Mouse (Mus musculus): ENCODE data around the gene Olfr1427.
"Not testable (repeated sequence)": the region's sequence is repeated elsewhere in the genome, so short reads cannot be mapped to it uniquely, and the experiment has no call there.

The Olfr1427 gene

GRCm38 (mm10) chr19:12103234-12103633 lies at the start of gene Olfr1427:
TSS of gene Olfr1427 (minus strand) at chr19:12103334.
- no peak for DNase-seq (ENCODE audit: low read depth, low spot score)

- DNase-seq (ENCODE audit: low read depth, low spot score), result no peak
Measured at GRCm38 (mm10) chr19:12145452-12145851, 42.3 kb upstream of the Olfr1427 start.

- no peak for DNase-seq (ENCODE audit: low read depth, low spot score)
Measured at GRCm38 (mm10) chr19:12143356-12143755, 40.2 kb upstream of the Olfr1427 start.

- DNase-seq (ENCODE audit: low read depth, low spot score), result no peak
Measured at GRCm38 (mm10) chr19:12134289-12134688, 31.2 kb upstream of the Olfr1427 start.

- no peak for DNase-seq (ENCODE audit: low read depth, low spot score)
Measured at GRCm38 (mm10) chr19:12123103-12123502, 20.0 kb upstream of the Olfr1427 start, which contains the start of gene Olfr76. TSS of gene Olfr76 (minus strand) at chr19:12123203.

GRCm38 (mm10) chr19:12116464-12116863 lies 13.3 kb upstream of the Olfr1427 start:
- DNase-seq (ENCODE audit: low read depth, low spot score), result no peak

- no peak for DNase-seq (ENCODE audit: low read depth, low spot score)
Measured at GRCm38 (mm10) chr19:12115797-12116196, 12.7 kb upstream of the Olfr1427 start, which contains the start of gene Olfr1428. TSS of gene Olfr1428 (minus strand) at chr19:12115897.

GRCm38 (mm10) chr19:12113807-12114206 lies 10.7 kb upstream of the Olfr1427 start:
- no peak for DNase-seq (ENCODE audit: low read depth, low spot score)

GRCm38 (mm10) chr19:12104541-12104940 lies 1.4 kb upstream of the Olfr1427 start:
- no peak for DNase-seq (ENCODE audit: low read depth, low spot score)

- DNase-seq (ENCODE audit: low read depth, low spot score), result no peak
Measured at GRCm38 (mm10) chr19:12091913-12092312, 11.2 kb downstream of the Olfr1427 start, which contains the start of gene Olfr1426. TSS of gene Olfr1426 (minus strand) at chr19:12092013.

GRCm38 (mm10) chr19:12077631-12078030 lies 25.5 kb downstream of the Olfr1427 start, which contains the start of gene Olfr1425:
TSS of gene Olfr1425 (minus strand) at chr19:12077731.
- not testable (repeated sequence) for DNase-seq (ENCODE audit: low read depth, low spot score)

GRCm38 (mm10) chr19:12069546-12069945 lies 33.6 kb downstream of the Olfr1427 start:
- not testable (repeated sequence) for DNase-seq (ENCODE audit: low read depth, low spot score)

- not testable (repeated sequence) for DNase-seq (ENCODE audit: low read depth, low spot score)
Measured at GRCm38 (mm10) chr19:12067806-12068205, 35.3 kb downstream of the Olfr1427 start.

GRCm38 (mm10) chr19:12062582-12062981 lies 40.6 kb downstream of the Olfr1427 start, which contains the start of gene Olfr1424:
TSS of gene Olfr1424 (minus strand) at chr19:12062682.
- not testable (repeated sequence) for DNase-seq (ENCODE audit: low read depth, low spot score)
